Mouse (Mus musculus) forebrain, embryonic 16.5 days (tissue): ENCODE data around the gene Gm11492. TPM values are rescaled to one million over a fixed set of nuclear protein-coding genes. Genes with fewer than 3 reads are reported as not detected.

Experiments used
- ATAC-seq: fragments of 200-750 bp; cut with Nextera tagmentation; 2 replicates; pipeline ENCODE4 v1.8.0; 2017; ENCODE audit warnings: mild to moderate bottlenecking, moderate library complexity
- H3K27ac ChIP-seq: fragments of 300-500 bp; sonication (generic); 2 replicates; pipeline ENCODE4 v1.5.1; 2014; ENCODE audit warnings: low read length, control low read depth
- H3K27me3 ChIP-seq: fragments of 300-500 bp; sonication (generic); replicated peaks from 2 replicates; pipeline ENCODE4 v1.6.1; 2014; ENCODE audit warnings: low read length; ENCODE audit not compliant: control insufficient read depth, insufficient read depth
- H3K36me3 ChIP-seq: fragments of 300-500 bp; sonication (generic); 2 replicates; pipeline ENCODE4 v1.6.1; 2014; ENCODE audit not compliant: control insufficient read depth, insufficient read depth
- H3K4me1 ChIP-seq: fragments of 300-500 bp; sonication (generic); replicated peaks from 2 replicates; pipeline ENCODE4 v1.6.1; 2014; ENCODE audit warnings: low read length; ENCODE audit not compliant: control insufficient read depth, insufficient read depth
- H3K4me2 ChIP-seq: fragments of 300-500 bp; sonication (generic); 2 replicates; pipeline ENCODE4 v1.6.1; 2014; ENCODE audit warnings: mild to moderate bottlenecking, low read length, control low read depth
- H3K4me3 ChIP-seq: fragments of 300-500 bp; sonication (generic); replicated peaks from 2 replicates; pipeline ENCODE4 v1.5.1; 2014; ENCODE audit warnings: mild to moderate bottlenecking, low read length, control low read depth
- H3K9ac ChIP-seq: fragments of 300-500 bp; sonication (generic); replicated peaks from 2 replicates; pipeline ENCODE4 v1.6.1; 2014; ENCODE audit warnings: low read depth, low read length, control low read depth
- H3K9me3 ChIP-seq: fragments of 300-500 bp; sonication (generic); 2 replicates; pipeline ENCODE4 v1.6.1; 2016; ENCODE audit warnings: low read length; ENCODE audit not compliant: control insufficient read depth
- WGBS: fragments of 180-500 bp; shearing (Covaris S2); extraction: QIAGEN DNeasy Blood & Tissue Kit; methylation state at CpG from one replicate; pipeline ENCODE4 v1.1.7; 2014; 5-methylcytosine and 5-hydroxymethylcytosine counted together
- polyA plus RNA-seq: library from polyadenylated mRNA; unstranded; fragments of >200 nt; fragmentation: Nextera tagmentation; extraction: Ambion mirVana; gene quantifications from 2 replicates; pipeline ENCODE4 v1.2.1, GENCODE M21; 2015

The Gm11492 gene
- not detected in 2 replicates for polyA plus RNA-seq

DNA sequence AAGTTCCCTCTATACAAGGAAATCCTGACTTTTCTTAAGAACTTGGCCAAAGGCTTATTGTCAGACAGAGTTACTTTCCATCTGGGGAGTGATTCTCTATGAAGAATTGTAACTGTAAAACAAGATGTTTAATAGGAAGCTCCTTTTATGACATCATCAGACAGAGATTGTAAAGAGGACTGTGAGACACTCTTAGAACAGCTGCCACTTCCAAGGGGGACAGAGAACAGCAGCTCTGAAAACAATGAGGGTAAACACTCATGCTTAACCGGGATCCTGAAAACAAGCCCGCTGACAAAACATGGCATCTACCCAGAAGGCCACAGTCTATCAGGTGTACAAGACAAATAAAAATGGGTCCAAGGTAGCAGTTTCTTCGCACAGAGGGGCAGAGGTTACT is at the start of gene Gm11492:
TSS of gene Gm11492 (plus strand) at position 153 of the 400 bp plus-strand sequence.
- Histone ChIP-seq H3K9me3 (no peaks in the 10 kb centered on the region), H3K4me2 (no peak within 1 kb of the TSS), H3K4me1 (no peaks in the 10 kb centered on the region), H3K4me3 (no peak within 1 kb of the TSS), H3K9ac (no peak within 1 kb of the TSS), H3K36me3 (no peaks in the 10 kb centered on the region), H3K27ac (no peak within 1 kb of the TSS), H3K27me3 (no peaks in the 10 kb centered on the region)
- no peak for ATAC-seq
- 82% methylated on average over 3 of the region's 3 CpGs for WGBS

DNA sequence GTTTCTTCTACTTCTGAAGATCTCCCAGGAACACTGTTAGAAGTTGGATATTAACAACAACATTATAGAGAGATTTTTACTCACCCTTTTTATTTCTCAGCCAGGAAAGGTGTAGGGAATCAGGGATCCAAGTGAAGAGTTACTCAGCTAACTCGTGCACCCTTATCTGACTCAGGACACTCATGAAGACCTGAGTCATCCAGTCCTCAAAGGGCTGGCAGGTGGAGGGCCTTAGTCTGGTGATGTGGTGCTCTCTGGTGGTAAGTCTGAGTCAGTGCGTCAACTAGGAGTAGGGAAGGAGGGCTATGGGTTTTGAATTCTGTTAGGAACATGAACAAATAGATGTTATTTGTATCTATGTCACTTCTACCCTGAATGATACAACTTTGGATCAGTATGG is 47.2 kb upstream of the Gm11492 start:
- H3K4me1 ChIP-seq: no peaks in the 10 kb centered on the region
- H3K9ac ChIP-seq: no peak overlapping the region
- no peak overlapping the region for H3K4me2 ChIP-seq
- no peak for ATAC-seq
- no peaks in the 10 kb centered on the region for H3K36me3 ChIP-seq
- no peaks in the 10 kb centered on the region for H3K9me3 ChIP-seq
- no peak overlapping the region for H3K4me3 ChIP-seq
- H3K27ac ChIP-seq: no peak overlapping the region
- H3K27me3 ChIP-seq: no peaks in the 10 kb centered on the region
- WGBS: 7% methylated on average over 2 of the region's 2 CpGs

DNA sequence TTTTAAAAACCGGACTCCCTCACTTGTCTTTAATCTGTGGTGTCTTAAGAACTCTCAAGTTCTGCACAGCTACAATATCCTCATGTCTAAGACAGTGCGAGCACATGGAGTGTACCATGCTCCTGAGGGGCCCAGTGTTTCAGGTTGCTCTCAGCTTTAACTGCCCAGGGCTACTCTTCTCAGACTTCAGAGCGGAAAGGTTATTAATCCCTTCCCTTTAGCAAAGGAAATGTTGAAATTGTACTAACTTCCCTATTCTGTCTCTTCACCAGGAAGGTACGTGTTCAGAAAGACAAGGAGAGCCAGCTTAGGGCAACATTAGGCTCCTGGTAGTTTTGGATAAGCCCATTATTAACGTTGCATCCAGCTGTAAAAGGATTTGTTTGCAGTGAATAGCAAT is 43.0 kb upstream of the Gm11492 start:
- Histone ChIP-seq H3K4me3 (no peak overlapping the region), H3K4me2 (no peak overlapping the region), H3K4me1 (no peaks in the 10 kb centered on the region), H3K9me3 (no peaks in the 10 kb centered on the region), H3K36me3 (no peaks in the 10 kb centered on the region), H3K27ac (no peak overlapping the region), H3K27me3 (no peaks in the 10 kb centered on the region), H3K9ac (no peak overlapping the region)
- WGBS: 54% methylated on average over 5 of the region's 5 CpGs
- ATAC-seq: no peak

DNA sequence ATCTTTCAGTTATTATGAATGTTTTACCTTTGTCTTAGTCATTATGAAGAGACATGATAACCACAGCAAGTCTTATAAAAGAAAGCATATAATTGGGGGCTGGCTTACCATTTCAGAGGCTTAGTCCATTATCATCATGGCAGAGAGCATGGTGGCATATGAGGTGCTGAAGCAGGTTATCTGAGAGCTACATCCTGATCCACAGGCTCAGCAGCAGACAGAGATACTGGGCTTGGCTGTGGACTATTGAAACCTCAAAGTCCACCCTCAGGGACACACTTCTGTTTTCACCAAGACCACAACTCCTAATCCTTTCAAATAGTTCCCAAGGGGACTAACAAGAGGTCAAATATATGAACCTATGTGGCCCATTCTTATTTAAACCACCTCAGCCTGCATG is 42.5 kb upstream of the Gm11492 start:
- H3K4me2 ChIP-seq: no peak overlapping the region
- H3K4me1 ChIP-seq: no peaks in the 10 kb centered on the region
- no peak overlapping the region for H3K4me3 ChIP-seq
- no peak overlapping the region for H3K27ac ChIP-seq
- H3K9ac ChIP-seq: no peak overlapping the region
- no peaks in the 10 kb centered on the region for H3K9me3 ChIP-seq
- no peak for ATAC-seq
- H3K27me3 ChIP-seq: no peaks in the 10 kb centered on the region
- no peaks in the 10 kb centered on the region for H3K36me3 ChIP-seq

DNA sequence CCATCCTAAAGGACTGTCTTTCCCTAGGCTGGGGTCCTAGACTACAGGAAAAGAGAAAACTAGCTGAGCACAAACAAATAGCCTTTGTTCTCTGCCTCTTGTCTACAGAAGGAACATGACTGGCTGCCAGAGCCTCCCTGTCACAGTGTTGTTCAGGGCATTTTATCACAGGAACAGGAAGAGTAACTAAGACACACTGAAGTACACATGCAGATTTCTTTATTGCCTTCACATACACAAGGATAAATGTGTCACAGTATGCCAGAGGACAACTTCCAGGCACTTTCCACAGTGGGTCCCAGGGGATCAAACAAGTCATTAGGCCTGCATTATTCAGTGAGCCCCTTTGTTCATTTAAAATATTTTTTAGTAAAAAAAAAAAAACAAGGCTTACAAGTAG is 41.7 kb upstream of the Gm11492 start:
- H3K36me3 ChIP-seq: no peaks in the 10 kb centered on the region
- H3K27ac ChIP-seq: no peak overlapping the region
- no peak overlapping the region for H3K4me3 ChIP-seq
- H3K27me3 ChIP-seq: no peaks in the 10 kb centered on the region
- no peaks in the 10 kb centered on the region for H3K9me3 ChIP-seq
- ATAC-seq: no peak
- no peaks in the 10 kb centered on the region for H3K4me1 ChIP-seq
- H3K9ac ChIP-seq: no peak overlapping the region
- no peak overlapping the region for H3K4me2 ChIP-seq

DNA sequence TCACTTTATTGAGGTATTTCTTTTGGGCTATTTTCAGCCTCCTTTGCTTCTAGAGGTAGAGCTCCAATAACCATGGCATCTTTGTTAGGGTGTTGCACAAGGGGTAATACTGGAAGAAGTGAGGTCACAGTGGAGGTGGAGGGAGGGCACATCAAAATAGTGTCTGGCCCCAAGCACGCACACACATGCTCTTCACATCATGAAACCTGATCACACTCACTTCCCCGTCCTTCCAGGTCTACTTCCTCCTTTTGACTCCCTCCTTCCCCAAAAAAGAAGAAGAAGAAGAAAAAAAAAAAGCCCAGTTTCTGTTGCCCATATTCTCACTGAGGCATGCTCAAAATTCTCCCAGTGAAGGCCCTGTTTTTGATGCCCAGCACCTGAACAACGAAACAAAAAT is 39.1 kb upstream of the Gm11492 start:
- ATAC-seq: no peak
- Histone ChIP-seq H3K4me1 (no peaks in the 10 kb centered on the region), H3K9ac (no peak overlapping the region), H3K27me3 (no peaks in the 10 kb centered on the region), H3K9me3 (no peaks in the 10 kb centered on the region), H3K27ac (no peak overlapping the region), H3K36me3 (no peaks in the 10 kb centered on the region), H3K4me3 (no peak overlapping the region), H3K4me2 (no peak overlapping the region)
- WGBS: 83% methylated on average over 3 of the region's 3 CpGs

DNA sequence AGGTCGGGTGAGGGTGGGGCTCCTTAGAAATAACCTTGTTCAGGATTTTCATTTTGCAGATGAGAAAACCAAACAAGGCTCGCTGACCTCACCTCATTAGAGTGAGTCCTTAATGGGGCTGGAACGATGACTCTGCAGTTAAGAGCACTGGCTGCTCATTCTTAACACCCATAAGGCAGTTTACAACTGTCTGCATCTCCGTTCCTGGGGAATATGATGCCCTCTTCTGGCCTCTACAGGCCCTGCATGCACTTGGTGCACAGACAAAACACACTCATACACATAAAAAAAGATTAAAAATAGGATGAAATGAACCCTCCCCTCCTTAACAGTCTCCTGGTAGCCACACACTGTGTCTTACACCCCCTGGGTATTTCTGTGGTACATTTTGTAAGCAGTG is 38.5 kb upstream of the Gm11492 start:
- ATAC-seq: no peak
- H3K4me1 ChIP-seq: no peaks in the 10 kb centered on the region
- 60% methylated on average over 4 of the region's 4 CpGs for WGBS

DNA sequence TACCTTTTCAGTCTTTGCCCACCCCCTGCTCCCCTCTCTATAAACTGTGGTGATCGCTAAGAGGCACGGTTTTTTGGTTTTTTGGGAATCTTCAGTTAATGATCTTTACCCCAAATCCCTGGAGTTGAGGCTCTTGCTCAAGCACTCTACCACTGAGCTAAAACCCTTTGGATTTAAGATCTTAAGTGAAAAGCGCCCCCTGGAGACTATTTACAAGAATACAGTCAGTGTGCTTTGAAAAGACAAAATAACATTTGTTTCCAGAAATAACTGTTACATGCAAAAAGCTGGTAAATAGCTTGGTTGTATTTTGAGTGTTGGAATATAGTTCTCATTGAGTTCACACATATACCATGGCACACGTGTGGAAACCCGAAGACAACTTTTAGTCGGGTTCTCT is 34.8 kb upstream of the Gm11492 start:
- no peaks in the 10 kb centered on the region for H3K27me3 ChIP-seq
- no peak overlapping the region for H3K4me2 ChIP-seq
- no peaks in the 10 kb centered on the region for H3K4me1 ChIP-seq
- no peak overlapping the region for H3K4me3 ChIP-seq
- no peak for ATAC-seq
- no peak overlapping the region for H3K9ac ChIP-seq
- 48% methylated on average over 6 of the region's 6 CpGs for WGBS
- H3K36me3 ChIP-seq: no peaks in the 10 kb centered on the region
- no peak overlapping the region for H3K27ac ChIP-seq
- no peaks in the 10 kb centered on the region for H3K9me3 ChIP-seq

More for the DNA sequence above, 38.5 kb upstream of the Gm11492 start:
- no peaks in the 10 kb centered on the region for H3K9me3 ChIP-seq
- H3K36me3 ChIP-seq: no peaks in the 10 kb centered on the region
- no peaks in the 10 kb centered on the region for H3K27me3 ChIP-seq
- no peak overlapping the region for H3K4me2 ChIP-seq
- no peak overlapping the region for H3K9ac ChIP-seq
- no peak overlapping the region for H3K27ac ChIP-seq
- H3K4me3 ChIP-seq: no peak overlapping the region

DNA sequence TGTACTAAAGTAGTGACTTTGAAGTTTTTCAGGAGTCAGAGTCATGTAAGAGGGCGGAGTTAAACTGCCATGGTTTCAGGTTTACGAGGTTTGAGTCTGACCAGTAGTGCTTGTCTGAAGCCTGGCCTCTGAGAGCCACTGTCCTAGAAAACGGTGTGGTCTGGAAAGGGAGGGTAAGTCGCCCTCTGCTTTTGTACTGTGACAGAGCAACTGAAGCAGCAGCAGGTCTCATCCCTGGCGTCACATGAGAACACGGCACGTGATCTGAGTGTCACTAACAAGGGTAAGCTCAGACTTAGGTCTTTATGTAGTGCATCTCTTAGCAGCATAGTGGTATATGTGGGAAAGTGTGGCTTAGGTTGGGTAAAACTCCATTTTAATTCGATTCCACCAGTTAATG is 24.2 kb upstream of the Gm11492 start:
- Histone ChIP-seq H3K4me1 (no peaks in the 10 kb centered on the region), H3K9me3 (no peaks in the 10 kb centered on the region), H3K27me3 (no peaks in the 10 kb centered on the region), H3K27ac (no peak overlapping the region), H3K4me3 (no peak overlapping the region), H3K4me2 (no peak overlapping the region), H3K9ac (no peak overlapping the region), H3K36me3 (no peaks in the 10 kb centered on the region)
- WGBS: 45% methylated on average over 8 of the region's 8 CpGs
- ATAC-seq: no peak

DNA sequence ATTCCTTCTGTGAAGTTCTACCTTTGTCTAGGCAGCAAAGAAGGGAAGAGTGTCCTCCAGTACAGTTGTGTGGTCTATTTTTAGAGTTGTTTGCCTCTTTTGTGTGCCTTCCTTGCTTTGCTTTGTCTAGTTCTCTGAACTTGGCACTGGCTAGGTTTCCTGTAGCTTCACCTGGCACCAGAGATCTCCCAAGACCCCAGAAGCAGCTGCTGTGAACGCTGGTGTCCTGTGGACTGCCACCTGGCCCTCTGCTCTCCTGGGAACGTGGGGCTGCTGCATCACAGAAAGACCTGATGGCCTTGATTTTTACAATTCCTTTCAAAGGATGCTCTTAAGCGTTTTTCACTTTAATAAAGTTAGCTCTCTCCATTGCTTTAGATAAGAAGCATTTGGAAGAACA is 23.5 kb upstream of the Gm11492 start:
- Histone ChIP-seq H3K4me2 (no peak overlapping the region), H3K4me3 (no peak overlapping the region), H3K4me1 (no peaks in the 10 kb centered on the region), H3K27ac (no peak overlapping the region), H3K36me3 (no peaks in the 10 kb centered on the region), H3K9ac (no peak overlapping the region), H3K27me3 (no peaks in the 10 kb centered on the region), H3K9me3 (no peaks in the 10 kb centered on the region)
- WGBS: 38% methylated on average over 3 of the region's 3 CpGs
- no peak for ATAC-seq
